Mouse (Mus musculus) T-helper 2 cell (primary cell): ENCODE results near the gene Cep135.

Experiments
- in situ Hi-C: fragments of 300-600 bp; cut with MboI, MseI; formaldehyde crosslinking; loops from one replicate; pipeline ENCODE4 v1.15.1; 2025; ENCODE audit warnings: high pct_unique_total_duplicates

Gene Cep135

DNA sequence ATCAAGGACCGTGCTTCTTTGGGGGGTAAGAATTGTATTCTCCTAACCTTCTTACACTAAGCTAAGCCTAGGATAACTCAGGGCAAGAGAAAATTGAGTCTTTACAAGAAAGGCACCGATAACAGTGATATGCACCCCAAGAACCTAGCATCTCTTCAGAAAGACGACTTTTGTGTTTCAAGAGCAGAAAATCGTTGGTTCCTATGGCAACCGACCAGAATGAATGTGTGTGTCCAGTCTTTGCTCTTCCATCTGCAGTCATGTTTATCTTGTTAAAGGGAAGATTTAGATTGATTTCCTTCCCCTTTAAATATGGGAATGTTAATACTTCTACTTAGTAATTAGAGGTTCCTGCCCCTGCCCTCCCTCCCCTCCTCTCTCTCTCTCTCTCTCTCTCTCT is 95.0 kb downstream of the Cep135 start:
- in situ Hi-C loops = no loop called here

DNA sequence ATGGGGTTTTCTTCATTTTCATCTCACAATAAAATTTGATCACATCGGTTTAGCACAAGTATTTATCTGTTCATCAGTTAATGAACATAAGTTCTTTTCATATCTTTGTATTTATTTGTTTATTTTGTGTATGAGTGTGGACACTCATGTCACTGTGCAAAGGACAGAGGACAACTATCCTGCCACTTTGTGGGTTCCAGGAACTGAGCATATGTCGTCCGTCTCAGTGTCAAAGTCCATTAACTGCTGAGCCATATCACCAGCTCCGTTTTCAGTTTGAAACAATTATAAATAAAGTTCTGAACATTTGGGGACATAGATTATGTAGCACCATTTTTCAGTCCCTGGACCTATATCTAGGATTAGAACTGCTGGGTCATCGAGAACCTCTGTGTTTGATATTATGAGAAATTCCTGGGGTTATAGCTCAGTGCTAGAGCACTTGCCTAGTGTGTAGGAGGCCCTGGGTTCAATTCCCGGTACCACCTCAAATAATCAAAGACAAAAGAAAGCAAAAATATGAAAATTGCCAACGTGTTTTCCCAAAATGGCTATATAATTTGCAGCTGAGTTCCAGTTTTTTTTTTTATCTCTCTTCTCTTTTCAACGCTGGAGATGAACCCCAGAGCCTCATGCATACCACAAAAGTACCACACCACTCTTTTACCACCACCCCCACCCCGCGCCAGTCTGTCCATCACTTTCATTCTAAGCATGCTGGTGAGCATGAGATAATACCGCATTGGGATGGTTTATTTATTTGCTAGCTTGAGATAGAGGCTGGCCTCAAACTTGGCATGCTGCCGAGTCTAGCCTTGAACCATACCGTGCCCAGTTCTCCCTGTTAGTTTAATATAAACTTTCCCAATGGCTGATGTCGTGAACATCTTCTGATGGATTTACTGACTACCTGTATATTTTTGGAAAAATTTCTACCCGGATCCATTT is 96.4 kb downstream of the Cep135 start:
- in situ Hi-C loops = no loop called here

DNA sequence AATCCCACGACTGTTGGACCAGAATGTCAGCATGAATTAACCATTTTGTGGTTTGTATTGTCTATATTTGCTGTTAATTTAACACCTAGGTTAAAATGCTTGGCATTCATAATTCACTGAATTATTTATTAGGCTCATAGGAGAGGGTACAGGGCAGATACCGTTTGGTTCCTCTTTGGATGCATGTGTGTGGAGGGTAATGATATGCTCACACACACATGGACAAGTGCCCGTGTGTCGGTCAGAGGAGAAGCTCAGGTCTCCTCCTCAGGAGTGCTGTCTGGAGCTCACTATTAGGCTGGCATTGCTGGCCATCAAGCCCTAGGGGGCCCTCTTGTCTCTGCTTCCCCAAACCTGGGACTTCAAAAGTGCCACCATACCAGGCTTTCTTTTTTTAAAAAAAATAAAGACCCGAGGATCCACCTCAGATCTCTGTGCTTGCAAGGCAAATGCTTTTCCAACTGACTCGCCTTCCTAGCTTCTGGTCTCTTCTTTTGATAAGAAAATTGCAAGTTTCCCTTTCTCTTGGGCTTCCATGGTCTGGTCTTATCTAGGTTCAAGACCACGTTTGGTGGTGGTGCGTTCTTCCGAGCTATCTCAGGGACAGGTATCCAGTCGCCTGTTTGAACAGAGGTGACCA is 99.6 kb downstream of the Cep135 start:
- in situ Hi-C loops = no loop called here

DNA sequence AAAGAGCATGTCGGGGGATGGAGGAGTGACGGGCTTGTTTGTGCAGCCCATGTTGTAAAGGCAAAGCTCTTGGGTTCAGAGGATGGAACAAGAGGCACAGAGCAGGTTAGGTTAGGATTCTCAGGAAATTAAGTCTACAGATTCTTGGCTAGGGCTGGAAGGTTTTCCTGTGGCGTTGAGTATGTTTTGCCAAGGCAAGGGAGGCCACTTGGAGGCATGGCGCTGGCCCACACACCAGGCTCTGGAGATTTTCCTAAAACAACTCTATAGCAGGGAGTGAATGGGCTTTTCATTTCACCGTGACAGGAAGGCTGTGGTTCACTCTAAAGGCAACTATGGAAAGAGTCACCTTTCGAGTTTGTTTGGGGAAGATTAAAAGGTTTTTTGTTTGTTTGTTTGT is 100.1 kb downstream of the Cep135 start:
- in situ Hi-C loops = no loop called here

DNA sequence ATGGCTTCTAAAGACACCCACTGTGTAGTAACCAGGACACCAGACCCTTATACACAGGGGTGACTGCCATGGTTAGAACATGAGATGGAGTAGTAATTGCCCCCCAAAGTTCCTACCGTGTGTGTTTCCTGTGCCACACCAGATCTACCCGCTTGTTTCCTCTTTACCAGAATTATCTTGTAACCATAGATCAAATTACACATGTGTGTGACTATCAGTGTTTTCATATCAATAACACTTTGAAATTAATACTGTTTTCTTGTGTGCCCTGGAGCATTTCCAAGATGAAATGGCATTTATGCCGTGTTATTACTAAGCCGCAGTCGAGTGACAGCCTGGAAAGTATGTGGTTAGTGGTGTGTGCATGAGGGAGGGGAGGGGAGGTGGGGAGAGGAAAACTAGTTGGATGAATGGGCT is 101.7 kb downstream of the Cep135 start:
- in situ Hi-C loops = no loop called here

DNA sequence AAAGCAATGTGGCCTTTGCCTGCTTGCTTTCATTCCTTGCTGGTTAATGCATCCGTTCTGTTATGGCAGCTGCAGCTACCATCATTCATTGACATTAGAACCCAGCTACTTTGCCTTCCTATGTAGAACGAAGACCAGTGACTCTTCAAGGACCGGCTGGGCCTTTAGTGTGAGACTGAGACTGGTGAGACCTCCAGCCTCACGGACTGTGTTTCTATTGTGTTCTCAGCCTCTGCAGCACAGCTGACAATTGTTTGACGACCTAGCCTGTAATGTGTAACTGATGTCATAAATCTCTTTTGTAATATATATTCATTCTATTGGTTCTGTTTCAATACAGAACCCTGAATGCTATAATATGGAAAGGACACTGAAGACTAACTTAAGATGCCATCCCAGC is 102.8 kb downstream of the Cep135 start:
- in situ Hi-C loops = no loop called here

- in situ Hi-C loops = no loop called here
Observed at GRCm38 (mm10) chr5:76691706-76692424, 103.4 kb downstream of the Cep135 start.
